Mouse (Mus musculus): ENCODE data around the gene Cmklr1.

DNA sequence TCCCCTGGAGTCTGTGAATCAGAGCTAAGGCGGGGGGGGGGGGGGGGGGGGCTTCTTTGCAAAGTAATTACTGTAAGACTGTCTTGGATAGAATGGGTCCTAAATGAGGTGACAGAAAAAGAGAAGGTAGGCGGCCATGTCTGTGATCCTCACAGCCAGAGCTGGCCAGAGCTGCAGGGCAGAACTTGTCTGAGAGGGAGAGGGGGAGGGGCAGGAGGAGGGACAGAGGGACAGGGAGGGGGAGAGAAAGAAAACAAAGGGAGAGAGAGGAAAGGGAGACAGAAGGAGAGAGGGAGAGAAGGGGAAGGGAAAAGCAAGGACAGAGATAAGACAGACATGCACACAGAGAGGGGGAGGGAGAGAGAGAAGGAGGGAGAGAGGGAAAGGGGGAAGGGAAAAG is 27.2 kb downstream of the Cmklr1 start:
- TF ChIP-seq CTCF (IDR thresholded peaks at IDR 0.05; ENCODE audit: low read depth, low read length) (no peak), POLR2A (IDR thresholded peaks at IDR 0.05; ENCODE audit: borderline replicate concordance, low read depth, low read length) (no peak)

Data from bone marrow macrophage, adult 2 months (primary cell).